Mouse (Mus musculus) MEL (cell line): Measurements from ENCODE around the gene Gmfg. TPM values are rescaled to one million over a fixed set of nuclear protein-coding genes. Genes with fewer than 3 reads are reported as not detected.

Experiments
- DNase-seq: peaks from one replicate; pipeline ENCODE4 v3.0.0; 2011; ENCODE audit warnings: low read depth, low spot score
- H3K27ac ChIP-seq: 2 replicates; pipeline ENCODE4 v1.5.1; 2012; ENCODE audit warnings: low read depth, mild to moderate bottlenecking, control low read depth, low read length, moderate library complexity; ENCODE audit not compliant: control insufficient read depth
- H3K27me3 ChIP-seq, 2 experiments: fragments of 150-350 bp in 1 of 2; sonication (generic) in 1 of 2; 2 replicates each; pipeline ENCODE4 v1.6.1; 2012; ENCODE audit warnings: low read length in 2 of 2, mild to moderate bottlenecking in 2 of 2, improper control_type of control experiment in 1 of 2, moderate library complexity in 1 of 2; ENCODE audit not compliant: insufficient read depth in 2 of 2, control insufficient read depth in 1 of 2
- H3K36me3 ChIP-seq, 2 experiments: 2 replicates each; pipeline ENCODE4 v1.6.1; 2012 to 2014; ENCODE audit warnings: low read length in 2 of 2, improper control_type of control experiment in 1 of 2, inconsistent platforms in 1 of 2, mild to moderate bottlenecking in 1 of 2; ENCODE audit not compliant: insufficient read depth in 2 of 2, control insufficient read depth in 1 of 2
- H3K4me1 ChIP-seq, 2 experiments: fragments of 150-350 bp in 1 of 2; sonication (generic) in 1 of 2; 2 replicates each; pipeline ENCODE4 v1.6.1; 2012; ENCODE audit warnings: low read length in 2 of 2, improper control_type of control experiment in 1 of 2, mild to moderate bottlenecking in 1 of 2; ENCODE audit not compliant: insufficient read depth in 2 of 2, control insufficient read depth in 1 of 2
- H3K4me3 ChIP-seq, 2 experiments: fragments of 150-350 bp in 1 of 2; sonication (generic) in 1 of 2; 2 replicates each; pipeline ENCODE4 v1.5.1; 2012; ENCODE audit warnings: low read depth in 2 of 2, low read length in 2 of 2, mild to moderate bottlenecking in 2 of 2, moderate library complexity in 2 of 2, control low read depth in 1 of 2, improper control_type of control experiment in 1 of 2; ENCODE audit not compliant: control insufficient read depth in 1 of 2, insufficient read depth in 1 of 2
- H3K79me2 ChIP-seq: 2 replicates; pipeline ENCODE4 v1.6.1; 2012; ENCODE audit warnings: mild to moderate bottlenecking, low read length, moderate library complexity; ENCODE audit not compliant: control insufficient read depth, poor library complexity, insufficient read depth
- H3K9ac ChIP-seq: 2 replicates; pipeline ENCODE4 v1.6.1; 2012; ENCODE audit warnings: low read depth, mild to moderate bottlenecking, control low read depth, low read length, moderate library complexity; ENCODE audit not compliant: control insufficient read depth, poor library complexity, severe bottlenecking
- H3K9me3 ChIP-seq: fragments of 150-350 bp; sonication (generic); replicated peaks from 2 replicates; pipeline ENCODE4 v1.6.1; 2012; ENCODE audit warnings: mild to moderate bottlenecking, low read length, improper control_type of control experiment, moderate library complexity; ENCODE audit not compliant: insufficient read depth
- CHD1 ChIP-seq: IDR thresholded peaks from 2 replicates; pipeline ENCODE4 v1.6.1; 2012; ENCODE audit warnings: low read depth, mild to moderate bottlenecking, inconsistent platforms, low read length, improper control_type of control experiment
- CHD2 ChIP-seq: IDR thresholded peaks from 2 replicates; pipeline ENCODE4 v1.6.1; 2011; ENCODE audit warnings: low read length, improper control_type of control experiment
- CTCF ChIP-seq, 3 experiments: IDR thresholded peaks in 2 of 3; conservative IDR thresholded peaks in 1 of 3; 2 replicates each; pipeline ENCODE4 v1.5.1; 2011 to 2012; ENCODE audit warnings: low read length in 3 of 3, low read depth in 2 of 3, mild to moderate bottlenecking in 2 of 3, improper control_type of control experiment in 1 of 3, inconsistent platforms in 1 of 3, mixed read lengths in 1 of 3, moderate library complexity in 1 of 3; ENCODE audit not compliant: control insufficient read depth in 1 of 3, insufficient read depth in 1 of 3, poor library complexity in 1 of 3, severe bottlenecking in 1 of 3
- ELF1 ChIP-seq: IDR thresholded peaks from 2 replicates; pipeline ENCODE4 v1.6.1; 2014; ENCODE audit warnings: low read depth, mild to moderate bottlenecking, inconsistent platforms, low read length, improper control_type of control experiment, moderate library complexity
- EP300 ChIP-seq, 2 experiments: IDR thresholded peaks; 2 replicates each; pipeline ENCODE4 v1.6.1; 2011; ENCODE audit warnings: improper control_type of control experiment in 2 of 2, low read length in 2 of 2, low read depth in 1 of 2, mild to moderate bottlenecking in 1 of 2
- ETS1 ChIP-seq: IDR thresholded peaks from 2 replicates; pipeline ENCODE4 v1.6.1; 2012; ENCODE audit warnings: low read depth, mild to moderate bottlenecking, inconsistent platforms, low read length, improper control_type of control experiment, moderate library complexity
- GATA1 ChIP-seq: IDR thresholded peaks from 2 replicates; pipeline ENCODE4 v1.6.1; 2011; ENCODE audit warnings: low read depth, low read length, improper control_type of control experiment
- HCFC1 ChIP-seq: IDR thresholded peaks from 2 replicates; pipeline ENCODE4 v1.6.1; 2012; ENCODE audit warnings: low read depth, mild to moderate bottlenecking, inconsistent platforms, low read length, improper control_type of control experiment, moderate library complexity
- KAT2A ChIP-seq: conservative IDR thresholded peaks from 2 replicates; pipeline ENCODE4 v1.6.1; 2012; ENCODE audit warnings: low read depth, low read length, improper control_type of control experiment, inconsistent platforms
- MAFK ChIP-seq: IDR thresholded peaks from 2 replicates; pipeline ENCODE4 v1.6.1; 2011; ENCODE audit warnings: low read depth, mild to moderate bottlenecking, low read length, improper control_type of control experiment, borderline replicate concordance
- MAZ ChIP-seq: IDR thresholded peaks from 2 replicates; pipeline ENCODE4 v1.6.1; 2012; ENCODE audit warnings: low read depth, mild to moderate bottlenecking, inconsistent platforms, low read length, improper control_type of control experiment
- MEF2A ChIP-seq: IDR thresholded peaks from 2 replicates; pipeline ENCODE4 v1.6.1; 2014; ENCODE audit warnings: low read depth, mild to moderate bottlenecking, inconsistent platforms, low read length, improper control_type of control experiment; ENCODE audit not compliant: poor library complexity, insufficient replicate concordance, severe bottlenecking; ENCODE audit errors: extremely low read depth
- MXI1 ChIP-seq: IDR thresholded peaks from 2 replicates; pipeline ENCODE4 v1.6.1; 2011; ENCODE audit warnings: mild to moderate bottlenecking, low read depth, low read length, improper control_type of control experiment
- MYB ChIP-seq: IDR thresholded peaks from 2 replicates; pipeline ENCODE4 v1.6.1; 2011; ENCODE audit warnings: mild to moderate bottlenecking, low read depth, low read length, improper control_type of control experiment
- NELFE ChIP-seq: IDR thresholded peaks from 2 replicates; pipeline ENCODE4 v1.6.1; 2011; ENCODE audit warnings: low read depth, low read length, improper control_type of control experiment
- NRF1 ChIP-seq: IDR thresholded peaks from 2 replicates; pipeline ENCODE4 v1.6.1; 2014; ENCODE audit warnings: low read depth, mild to moderate bottlenecking, inconsistent platforms, low read length, improper control_type of control experiment, moderate library complexity; ENCODE audit not compliant: poor library complexity, insufficient read depth, severe bottlenecking
- POLR2A ChIP-seq, 2 experiments: IDR thresholded peaks; 2 replicates each; pipeline ENCODE4 v1.6.1; 2011 to 2012; ENCODE audit warnings: low read length in 2 of 2, mild to moderate bottlenecking in 2 of 2, control low read depth in 1 of 2, improper control_type of control experiment in 1 of 2, low read depth in 1 of 2, moderate library complexity in 1 of 2; ENCODE audit not compliant: control insufficient read depth in 1 of 2, insufficient read depth in 1 of 2, poor library complexity in 1 of 2
- POLR2AphosphoS2 ChIP-seq: IDR thresholded peaks from 2 replicates; pipeline ENCODE4 v1.6.1; 2011; ENCODE audit warnings: low read length, improper control_type of control experiment
- POLR2AphosphoS5 ChIP-seq: IDR thresholded peaks from 2 replicates; pipeline ENCODE4 v1.6.1; 2012; ENCODE audit warnings: low read depth, borderline replicate concordance, mild to moderate bottlenecking, inconsistent platforms, low read length, moderate library complexity, mixed read lengths
- RCOR1 ChIP-seq: IDR thresholded peaks from 2 replicates; pipeline ENCODE4 v1.6.1; 2012; ENCODE audit warnings: low read depth, mild to moderate bottlenecking, inconsistent platforms, low read length, improper control_type of control experiment
- SIN3A ChIP-seq: IDR thresholded peaks from 2 replicates; pipeline ENCODE4 v1.6.1; 2012; ENCODE audit warnings: low read length, improper control_type of control experiment, inconsistent platforms
- TBP ChIP-seq: IDR thresholded peaks from 2 replicates; pipeline ENCODE4 v1.8.0; 2011; ENCODE audit warnings: low read depth, low read length, improper control_type of control experiment
- TCF12 ChIP-seq: IDR thresholded peaks from 2 replicates; pipeline ENCODE4 v1.6.1; 2014; ENCODE audit warnings: low read depth, mild to moderate bottlenecking, inconsistent platforms, low read length, improper control_type of control experiment, moderate library complexity
- UBTF ChIP-seq: IDR thresholded peaks from 2 replicates; pipeline ENCODE4 v1.6.1; 2012; ENCODE audit warnings: low read depth, mild to moderate bottlenecking, inconsistent platforms, low read length, improper control_type of control experiment, moderate library complexity, borderline replicate concordance; ENCODE audit not compliant: insufficient read depth
- USF1 ChIP-seq: IDR thresholded peaks from 2 replicates; pipeline ENCODE4 v1.6.1; 2014; ENCODE audit warnings: low read depth, mild to moderate bottlenecking, inconsistent platforms, low read length, improper control_type of control experiment, moderate library complexity
- USF2 ChIP-seq, 2 experiments: IDR thresholded peaks; 2 replicates each; pipeline ENCODE4 v1.6.1; 2011 to 2012; ENCODE audit warnings: improper control_type of control experiment in 2 of 2, low read length in 2 of 2, borderline replicate concordance in 1 of 2, inconsistent platforms in 1 of 2, low read depth in 1 of 2, mild to moderate bottlenecking in 1 of 2; ENCODE audit not compliant: insufficient read depth in 1 of 2
- ZMIZ1 ChIP-seq: IDR thresholded peaks from 2 replicates; pipeline ENCODE4 v1.6.1; 2012; ENCODE audit warnings: low read depth, mild to moderate bottlenecking, inconsistent platforms, low read length, improper control_type of control experiment, moderate library complexity
- ZNF384 ChIP-seq: IDR thresholded peaks from 2 replicates; pipeline ENCODE4 v1.6.1; 2012; ENCODE audit warnings: low read depth, mild to moderate bottlenecking, inconsistent platforms, low read length, improper control_type of control experiment
- polyA plus RNA-seq, 2 experiments: library from polyadenylated mRNA; stranded (reverse) in 1 of 2; unstranded in 1 of 2; fragments of >175 nt in 1 of 2; fragments of >200 nt in 1 of 2; gene quantifications; 2 replicates each; pipeline versions ENCODE4 v1.2.1 to v1.2.4; 2012; ENCODE audit warnings: low replicate concordance in 2 of 2, low read depth in 1 of 2; ENCODE audit not compliant: insufficient read length in 2 of 2, insufficient read depth in 1 of 2, missing spikeins in 1 of 2
- total RNA-seq: library from RNA; depleted of rRNA; stranded (reverse); fragments of 300-350 nt; gene quantifications from 2 replicates; pipeline ENCODE4 v1.2.3, GENCODE M21; 2012

Gmfg gene
- total and polyA plus RNA-seq, 3 experiments = 25.0 to 31.2 TPM; not detected in 1

GRCm38 (mm10) chr7:28460361-28460760 is 23.1 kb downstream of the Gmfg start:
- Histone ChIP-seq H3K27me3 (no peaks in the 10 kb centered on the region), H3K36me3 (no peaks in the 10 kb centered on the region; a peak in 1 of 4 replicates)
- TF ChIP-seq TBP = no peak
- no peak for TF ChIP-seq POLR2AphosphoS5
- TF ChIP-seq ZNF384 = no peak
- no peak for TF ChIP-seq CTCF (IDR thresholded peaks at IDR 0.05 in 2 of 3, conservative IDR thresholded peaks at IDR 0.05 in 1 of 3; ENCODE audit: control insufficient read depth in 1 of 3, insufficient read depth in 1 of 3, low read depth in 2 of 3, low read length in 3 of 3, poor library complexity in 1 of 3, severe bottlenecking in 1 of 3)
- TF ChIP-seq MAZ = no peak
- TF ChIP-seq KAT2A = no peak
- no peak for TF ChIP-seq MEF2A
- TF ChIP-seq NRF1 = no peak
- no peak for TF ChIP-seq CHD1
- no peak for TF ChIP-seq SIN3A
- no peak for TF ChIP-seq ZMIZ1
- TF ChIP-seq POLR2A (IDR thresholded peaks at IDR 0.05; ENCODE audit: control insufficient read depth in 1 of 2, insufficient read depth in 1 of 2, low read depth in 1 of 2, low read length in 2 of 2, poor library complexity in 1 of 2) = no peak
- TF ChIP-seq RCOR1 = no peak
- TF ChIP-seq USF2 (IDR thresholded peaks at IDR 0.05; ENCODE audit: borderline replicate concordance in 1 of 2, insufficient read depth in 1 of 2, low read depth in 1 of 2, low read length in 2 of 2) = no peak
- no peak for TF ChIP-seq MAFK
- no peak for TF ChIP-seq EP300 (IDR thresholded peaks at IDR 0.05; ENCODE audit: low read depth in 1 of 2, low read length in 2 of 2)
- no peak for TF ChIP-seq USF1
- no peak for TF ChIP-seq GATA1
- no peak for TF ChIP-seq TCF12
- TF ChIP-seq NELFE = no peak
- TF ChIP-seq, all 39 proteins: peak for 0
- H3K9ac ChIP-seq = no peak overlapping the region
- no peak overlapping the region for H3K27ac ChIP-seq
- H3K4me3 ChIP-seq = no peak overlapping the region
- peaks cover 0 to 6% of the 10 kb centered on the region in 2 experiments; a peak in 2 of 4 replicates for H3K4me1 ChIP-seq
- no peak for DNase-seq
- no peaks in the 10 kb centered on the region for H3K79me2 ChIP-seq
- H3K9me3 ChIP-seq = no peaks in the 10 kb centered on the region

DNA sequence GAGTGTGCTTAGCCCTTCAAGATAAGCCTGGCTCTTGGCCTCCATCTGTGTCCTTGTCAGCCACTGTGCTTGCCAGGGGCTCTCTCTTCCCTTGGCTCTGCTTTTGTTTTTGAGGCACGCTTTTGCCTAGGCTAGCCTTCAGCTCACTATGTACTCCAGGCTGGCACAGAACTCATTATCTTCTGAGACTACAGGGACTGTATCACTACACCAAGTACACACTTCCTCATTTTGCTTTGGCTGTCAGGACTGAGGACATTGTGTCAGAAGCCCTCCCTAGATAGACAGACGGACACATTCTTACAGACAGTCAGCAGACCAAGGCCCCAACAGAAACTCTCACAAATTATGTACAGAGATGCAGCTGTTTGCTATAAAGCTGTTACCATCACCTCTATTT is 25.5 kb downstream of the Gmfg start:
- no peaks in the 10 kb centered on the region for H3K79me2 ChIP-seq
- peaks cover 0 to 6% of the 10 kb centered on the region in 2 experiments; a peak in 2 of 4 replicates for H3K4me1 ChIP-seq
- no peak overlapping the region for H3K4me3 ChIP-seq
- no peaks in the 10 kb centered on the region; a peak in 1 of 4 replicates for H3K36me3 ChIP-seq
- no peaks in the 10 kb centered on the region for H3K9me3 ChIP-seq
- peak; percentile 74 for DNase-seq
- no peak overlapping the region; the same call in 1 of the 2 replicates for H3K27ac ChIP-seq
- H3K27me3 ChIP-seq = no peaks in the 10 kb centered on the region
- H3K9ac ChIP-seq = no peak overlapping the region
- TF ChIP-seq NRF1 = no peak
- no peak for TF ChIP-seq MEF2A
- TF ChIP-seq CHD1 = no peak
- peak; percentile 60 for TF ChIP-seq GATA1
- 0 out of 2 replicates have a peak, but pooled peaks have one; percentile 37 for TF ChIP-seq ELF1
- TF ChIP-seq CHD2 = no peak
- TF ChIP-seq CTCF (IDR thresholded peaks at IDR 0.05 in 2 of 3, conservative IDR thresholded peaks at IDR 0.05 in 1 of 3; ENCODE audit: control insufficient read depth in 1 of 3, insufficient read depth in 1 of 3, low read depth in 2 of 3, low read length in 3 of 3, poor library complexity in 1 of 3, severe bottlenecking in 1 of 3) = no peak
- TF ChIP-seq HCFC1 = 0 out of 2 replicates have a peak, but pooled peaks have one; percentile 29
- no peak for TF ChIP-seq POLR2AphosphoS2
- 0 out of 2 replicates have a peak, but pooled peaks have one; percentile 33 for TF ChIP-seq RCOR1
- peak; percentile 13 to 67; a peak in 3 of 4 replicates for TF ChIP-seq EP300 (IDR thresholded peaks at IDR 0.05; ENCODE audit: low read depth in 1 of 2, low read length in 2 of 2)
- 0 out of 2 replicates have a peak, but pooled peaks have one; percentile 34 for TF ChIP-seq SIN3A
- TF ChIP-seq MAZ = no peak
- no peak for TF ChIP-seq MXI1
- no peak for TF ChIP-seq ETS1
- TF ChIP-seq NELFE = no peak
- TF ChIP-seq POLR2A (IDR thresholded peaks at IDR 0.05; ENCODE audit: control insufficient read depth in 1 of 2, insufficient read depth in 1 of 2, low read depth in 1 of 2, low read length in 2 of 2, poor library complexity in 1 of 2) = no peak
- TF ChIP-seq UBTF = no peak
- no peak for TF ChIP-seq MYB
